Mouse (Mus musculus) G1E (cell line): ENCODE measurements at regions not wholly inside any gene's neighbourhood (a gene's known extent, or its start where the extent isn't known, plus 50 kb on each side); places are given as distances from the start of the nearest gene placed in this dataset.
"Not testable (repeated sequence)": the region's sequence is repeated elsewhere in the genome, so short reads cannot be mapped to it uniquely, and the experiment has no call there.

Experiments used
- CTCF ChIP-seq: IDR thresholded peaks from 2 replicates; pipeline ENCODE4 v1.5.1; 2012; ENCODE audit warnings: low read depth, low read length, inconsistent platforms, mixed read lengths
- GATA1 ChIP-seq: IDR thresholded peaks from 2 replicates; pipeline ENCODE4 v1.6.1; 2012; ENCODE audit warnings: borderline replicate concordance, low read length, inconsistent platforms, mixed read lengths
- POLR2AphosphoS5 ChIP-seq: IDR thresholded peaks from 2 replicates; pipeline ENCODE4 v1.6.1; 2012; ENCODE audit warnings: low read depth, low read length, inconsistent platforms; ENCODE audit not compliant: insufficient replicate concordance
- TAL1 ChIP-seq: conservative IDR thresholded peaks from 2 replicates; pipeline ENCODE4 v1.6.1; 2012; ENCODE audit warnings: low read depth, low read length, inconsistent platforms, mixed read lengths

DNA sequence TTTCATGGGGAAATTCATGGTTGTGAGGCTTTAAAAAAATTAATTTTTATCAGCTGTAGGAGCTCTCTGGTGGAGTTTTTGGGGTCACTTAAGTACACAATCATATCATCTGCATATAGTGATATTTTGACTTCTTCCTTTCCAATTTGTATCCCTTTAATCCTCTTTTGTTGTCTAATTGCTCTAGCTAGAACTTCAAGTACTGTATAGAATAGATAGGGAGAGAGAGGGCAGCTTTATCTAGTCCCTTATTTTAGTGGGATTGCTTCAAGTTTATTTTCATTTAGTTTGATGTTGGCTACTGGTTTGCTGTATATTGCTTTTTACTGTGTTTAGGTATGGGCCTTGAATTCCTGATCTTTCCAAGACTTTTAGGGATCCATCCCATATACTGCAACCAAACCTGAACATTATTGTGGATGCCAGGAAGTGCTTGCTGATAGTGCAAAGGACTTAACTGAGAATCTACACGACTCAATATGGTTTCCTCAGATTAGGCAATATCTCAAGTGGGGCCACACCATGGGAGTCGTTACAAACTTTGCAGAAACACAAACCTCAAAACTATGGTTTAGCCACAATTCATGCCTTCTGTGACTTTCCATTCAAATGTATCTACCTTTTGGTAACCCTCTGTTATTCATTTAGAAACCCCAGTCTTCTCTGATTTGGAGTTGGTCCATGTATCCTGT, 878.4 kb upstream of the Olfr1507 start:
- not testable (repeated sequence) for TF ChIP-seq CTCF, TAL1, POLR2AphosphoS5, GATA1
